Comparison of ENCODE assay signal across 26 mouse cellular contexts in the genomic region with DNA sequence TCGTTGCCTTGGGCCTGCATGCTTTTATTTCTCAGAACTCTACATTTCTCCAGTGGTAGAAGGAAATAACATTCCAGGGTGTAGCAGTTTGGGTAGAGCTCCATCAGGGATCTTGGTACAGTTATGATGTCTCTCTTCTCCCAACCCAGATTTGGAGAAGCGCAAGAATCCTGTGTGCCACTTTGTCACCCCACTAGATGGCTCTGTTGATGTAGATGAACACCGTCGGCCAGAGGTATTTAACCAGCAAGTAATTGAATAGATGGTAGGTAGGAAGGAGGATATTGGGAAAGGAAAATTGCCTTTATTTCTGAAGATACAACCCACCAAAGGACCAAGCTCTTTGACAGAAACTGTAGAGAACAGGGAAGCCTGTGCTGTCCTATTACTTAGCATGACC. TPM values are rescaled to one million over a fixed set of nuclear protein-coding genes. Genes with fewer than 3 reads are reported as not detected.
DNase-seq lines count a peak whose midpoint lies in the region; ATAC-seq and TF ChIP-seq lines count a peak whose summit lies in the region.
"Had no signal": no experiment of that assay in that cellular context is flagged by ENCODE, and none has a peak within 500 bp of the region (broad histone marks: within the 10 kb centered on the region; RNA-seq: fewer than 3 reads in every experiment).

No protein-coding gene starts in this region.

- ATAC-seq in liver, embryonic 14.5 days (ENCODE audit: insufficient read depth), result no peak
- no peak for ATAC-seq in liver, postnatal 0 days

- 68% methylated on average over 4 of the region's 4 CpGs for WGBS in liver, embryonic 14.5 days (ENCODE audit: insufficient replicate concordance)
- 68% methylated on average over 4 of the region's 4 CpGs for WGBS in liver, postnatal 0 days (ENCODE audit: insufficient replicate concordance)

- intact Hi-C loops in gastrocnemius, adult 2 months (cut with DNase I), result loop anchor here (5.0 to 10.0 kb wide), 2 partner anchors 172 to 186 kb away; a partner anchor contains a TSS

- H3K9ac ChIP-seq in liver, embryonic 14.5 days (replicated peaks), result no peak overlapping the region
- H3K9ac ChIP-seq in liver, postnatal 0 days (replicated peaks), result no peak overlapping the region
- H3K9ac ChIP-seq: forebrain, embryonic 12.5 days; hindbrain, embryonic 12.5 days; liver, embryonic 15.5 days had no signal

- TF ChIP-seq EP300 in liver, embryonic 14.5 days (IDR thresholded peaks at IDR 0.05; ENCODE audit: low read depth), result no peak
- no peak for TF ChIP-seq EP300 in liver, postnatal 0 days (IDR thresholded peaks at IDR 0.05; ENCODE audit: low read depth)

- no peak for DNase-seq in gastrocnemius, adult 2 months
- no peak for DNase-seq in gastrocnemius, postnatal 10 days
- no peak for DNase-seq in liver, embryonic 14.5 days (ENCODE audit: low read depth in 3 of 3, low spot score in 3 of 3)
- DNase-seq in liver, postnatal 0 days, result no peak
- peak; percentile 21 for DNase-seq in ES-CJ7 (ENCODE audit: low read depth, low spot score)
- DNase-seq in brain, adult 2 months (ENCODE audit: low read depth, low spot score), result peak; percentile 69
- no peak for DNase-seq in T-cell, adult 2 months (ENCODE audit: low spot score)
- DNase-seq: cerebellum, adult 9-11 months; thymus, postnatal 25 days had no signal

- H3K36me3 ChIP-seq in liver, embryonic 14.5 days (replicated peaks; ENCODE audit: control insufficient read depth, insufficient read depth, low read depth), result no peaks in the 10 kb centered on the region; the same call in 1 of the 2 replicates
- H3K36me3 ChIP-seq in liver, postnatal 0 days (replicated peaks; ENCODE audit: insufficient read depth, low read length), result peaks cover 36% of the 10 kb centered on the region

- no peaks in the 10 kb centered on the region for H3K4me1 ChIP-seq in liver, embryonic 14.5 days (replicated peaks; ENCODE audit: control insufficient read depth in 2 of 2, insufficient read depth in 2 of 2, low read length in 1 of 2)
- H3K4me1 ChIP-seq in liver, postnatal 0 days (ENCODE audit: insufficient read depth), result 0 out of 2 replicates have a peak, but pooled peaks cover 7% of the 10 kb centered on the region

- H3K9me3 ChIP-seq in liver, embryonic 14.5 days (ENCODE audit: control insufficient read depth, low read length), result no peaks in the 10 kb centered on the region
- H3K9me3 ChIP-seq in liver, postnatal 0 days (ENCODE audit: low read length), result no peaks in the 10 kb centered on the region
- H3K9me3 ChIP-seq: embryonic facial prominence, embryonic 10.5 days; forebrain, embryonic 12.5 days; G1E; hindbrain, embryonic 12.5 days; liver, embryonic 15.5 days; megakaryocyte, embryonic 14.5 days had no signal

- no peak overlapping the region; the same call in 1 of the 2 replicates for H3K4me3 ChIP-seq in gastrocnemius, adult 2 months
- H3K4me3 ChIP-seq in liver, embryonic 14.5 days (ENCODE audit: insufficient read depth in 1 of 2, low read depth in 2 of 2, low read length in 2 of 2), result no peak overlapping the region
- no peak overlapping the region for H3K4me3 ChIP-seq in liver, postnatal 0 days (ENCODE audit: low read depth, low read length)
- H3K4me3 ChIP-seq: embryonic facial prominence, embryonic 10.5 days; forebrain, embryonic 12.5 days; hindbrain, embryonic 12.5 days; liver, embryonic 15.5 days; megakaryocyte, embryonic 14.5 days had no signal

- H3K4me2 ChIP-seq in liver, embryonic 14.5 days (ENCODE audit: low read depth), result no peak overlapping the region
- H3K4me2 ChIP-seq in liver, postnatal 0 days (ENCODE audit: low read depth, low read length), result no peak overlapping the region
- H3K4me2 ChIP-seq: forebrain, embryonic 12.5 days; heart, embryonic 11.5 days; hindbrain, embryonic 12.5 days; liver, embryonic 15.5 days had no signal

- H3K27ac ChIP-seq in gastrocnemius, adult 2 months, result peak overlapping the region; percentile 85
- no peak overlapping the region for H3K27ac ChIP-seq in liver, embryonic 14.5 days
- H3K27ac ChIP-seq in liver, postnatal 0 days (ENCODE audit: low read depth), result no peak overlapping the region
- H3K27ac ChIP-seq: embryonic facial prominence, embryonic 10.5 days; forebrain, embryonic 12.5 days; hindbrain, embryonic 12.5 days; liver, embryonic 15.5 days had no signal

- no peaks in the 10 kb centered on the region for H3K27me3 ChIP-seq in liver, embryonic 14.5 days (ENCODE audit: control insufficient read depth, insufficient read depth, low read length)
- no peaks in the 10 kb centered on the region for H3K27me3 ChIP-seq in liver, postnatal 0 days (ENCODE audit: insufficient read depth, low read length)
- H3K27me3 ChIP-seq: forebrain, embryonic 12.5 days; hindbrain, embryonic 12.5 days; liver, embryonic 15.5 days; megakaryocyte, embryonic 14.5 days had no signal

- TF ChIP-seq CTCF in gastrocnemius, adult 2 months (IDR thresholded peaks at IDR 0.05), result peak; percentile 18; the same call in 1 of the 2 replicates
- 0 out of 2 replicates have a peak, but pooled peaks have one; percentile 12 for TF ChIP-seq CTCF in liver, embryonic 14.5 days (IDR thresholded peaks at IDR 0.05; ENCODE audit: low read depth)
- no peak for TF ChIP-seq CTCF in liver, postnatal 0 days (IDR thresholded peaks at IDR 0.05; ENCODE audit: low read depth)

RNA-seq across cellular contexts. Expression of a gene that starts 46.1 kb away (rescaled TPM):
- 10 to 100 TPM; 55.7 to 66.0 TPM for total RNA-seq in gastrocnemius, adult 2 months (2021)
- 10 to 100 TPM; 57.4 to 57.6 TPM for total RNA-seq in gastrocnemius, postnatal 10 days (2021)
- polyA plus RNA-seq in liver, embryonic 14.5 days (2012; rRNA removed), result 3.0 and 3.7 TPM in 2 replicates
- polyA plus RNA-seq in liver, embryonic 14.5 days (2014; fragmentation: Nextera tagmentation; extraction: Ambion mirVana), result 2.5 and 3.5 TPM in 2 replicates
- polyA plus RNA-seq in liver, postnatal 0 days (2015; fragmentation: Nextera tagmentation; extraction: Ambion mirVana), result 3.5 and 4.5 TPM in 2 replicates

RNA-seq across cellular contexts. Expression of a gene that starts 48.4 kb away (rescaled TPM):
- total RNA-seq in gastrocnemius, adult 2 months (2021), result not detected
- not detected for total RNA-seq in gastrocnemius, postnatal 10 days (2021)
- 0.02 TPM in 1 of 2 replicates, not detected in the other for polyA plus RNA-seq in liver, embryonic 14.5 days (2012; rRNA removed)
- not detected in 2 replicates for polyA plus RNA-seq in liver, embryonic 14.5 days (2014; fragmentation: Nextera tagmentation; extraction: Ambion mirVana)
- not detected in 2 replicates for polyA plus RNA-seq in liver, postnatal 0 days (2015; fragmentation: Nextera tagmentation; extraction: Ambion mirVana)
- total RNA-seq: adrenal gland, postnatal 36 days; G1E; gastrocnemius, postnatal 4 days; heart, postnatal 10 days had no signal
- polyA plus RNA-seq: embryonic facial prominence, embryonic 10.5 days; forebrain, embryonic 12.5 days; G1E; heart, embryonic 11.5 days; intestine, embryonic 14.5 days; kidney, embryonic 14.5 days; large intestine, adult 2 months; limb, embryonic 14.5 days; liver, embryonic 15.5 days; small intestine, adult 2 months had no signal

RNA-seq across cellular contexts. Expression of a gene that starts 48.6 kb away (rescaled TPM):
- not detected for total RNA-seq in gastrocnemius, adult 2 months (2021)
- not detected for total RNA-seq in gastrocnemius, postnatal 10 days (2021)
- not detected in 2 replicates for polyA plus RNA-seq in liver, embryonic 14.5 days (2012; rRNA removed)
- not detected in 2 replicates for polyA plus RNA-seq in liver, embryonic 14.5 days (2014; fragmentation: Nextera tagmentation; extraction: Ambion mirVana)
- not detected in 2 replicates for polyA plus RNA-seq in liver, postnatal 0 days (2015; fragmentation: Nextera tagmentation; extraction: Ambion mirVana)
- total RNA-seq: adrenal gland, postnatal 36 days; G1E; gastrocnemius, postnatal 4 days; heart, postnatal 10 days; layer of hippocampus, postnatal 14 days; left cerebral cortex, postnatal 25 days had no signal
- polyA plus RNA-seq: embryonic facial prominence, embryonic 10.5 days; forebrain, embryonic 12.5 days; G1E; heart, embryonic 11.5 days; hindbrain, embryonic 12.5 days; intestine, embryonic 14.5 days; kidney, embryonic 14.5 days; large intestine, adult 2 months; limb, embryonic 14.5 days; small intestine, adult 2 months had no signal

Comparison
In these comparisons a context has a peak if more than half of its experiments do, and no peak if none do; other contexts are left out.
1. DNase-seq: peak in ES-CJ7 (single experiment) and brain, adult 2 months (single experiment); none in gastrocnemius, adult 2 months (single experiment), gastrocnemius, postnatal 10 days (single experiment), liver, embryonic 14.5 days (0 of 3), liver, postnatal 0 days (single experiment) and T-cell, adult 2 months (single experiment).